26 mouse cellular contexts compared by ENCODE assay signal in the genomic region with DNA sequence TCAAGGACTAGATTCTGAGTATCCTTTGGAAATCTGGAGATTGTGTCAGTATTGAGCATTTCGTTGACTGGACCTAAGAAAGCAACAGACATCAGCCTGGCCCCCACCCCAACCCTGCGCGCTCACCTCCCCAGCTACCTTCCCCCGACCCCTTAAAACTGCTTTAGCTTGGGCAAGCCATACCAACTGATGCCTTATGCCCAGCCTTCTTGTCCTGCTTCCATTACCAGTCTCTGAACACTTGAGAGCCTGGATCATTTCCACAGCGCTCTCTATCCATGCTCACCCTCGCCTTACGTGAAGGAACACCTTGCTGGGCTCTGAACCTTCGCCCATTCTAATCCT.
"Had no signal": no experiment of that assay in that cellular context is flagged by ENCODE, and none has a peak within 500 bp of the region (broad histone marks: within the 10 kb centered on the region; RNA-seq: fewer than 3 reads in every experiment).

No protein-coding gene starts in this region.

- H3K27me3 ChIP-seq: heart, embryonic 12.5 days; hindbrain, embryonic 12.5 days; intestine, embryonic 15.5 days; liver, embryonic 13.5 days; liver, embryonic 15.5 days had no signal

- H3K9ac ChIP-seq: heart, embryonic 12.5 days; hindbrain, embryonic 12.5 days; hindbrain, embryonic 14.5 days; intestine, embryonic 15.5 days; liver, embryonic 13.5 days; liver, embryonic 15.5 days; liver, postnatal 0 days had no signal

- H3K36me3 ChIP-seq: heart, embryonic 10.5 days; heart, embryonic 12.5 days; hindbrain, embryonic 10.5 days; hindbrain, embryonic 12.5 days; intestine, embryonic 15.5 days; liver, embryonic 13.5 days; liver, embryonic 15.5 days had no signal

- DNase-seq: gastrocnemius, adult 2 months; gastrocnemius, postnatal 10 days; gastrocnemius, postnatal 25 days; heart, postnatal 4 days; kidney, adult 18-20 months; kidney, adult 8-10 months; kidney, postnatal 10 days; kidney, postnatal 25 days; kidney, postnatal 4 days; layer of hippocampus, adult 9-11 months; left cerebral cortex, postnatal 4 days; liver; liver, embryonic 13.5 days; liver, postnatal 0 days had no signal

- H3K4me1 ChIP-seq: hindbrain, embryonic 10.5 days; intestine, embryonic 15.5 days had no signal

- ATAC-seq: hindbrain, embryonic 16.5 days; inflammation-experienced regulatory T-cells, adult 6 months; intestine, embryonic 15.5 days; intestine, postnatal 0 days; liver, postnatal 0 days had no signal

- H3K9me3 ChIP-seq: heart, embryonic 10.5 days; heart, embryonic 12.5 days; hindbrain, embryonic 12.5 days; intestine, embryonic 15.5 days; liver, embryonic 13.5 days; liver, embryonic 15.5 days had no signal

- H3K4me2 ChIP-seq: heart, embryonic 12.5 days; hindbrain, embryonic 12.5 days; hindbrain, embryonic 14.5 days; intestine, embryonic 15.5 days; liver, embryonic 11.5 days; liver, embryonic 13.5 days; liver, embryonic 15.5 days had no signal

- H3K27ac ChIP-seq: gastrocnemius, adult 2 months; heart, adult 2 months; heart, embryonic 10.5 days; hindbrain, embryonic 10.5 days; hindbrain, embryonic 12.5 days; hindbrain, embryonic 14.5 days; intestine, embryonic 15.5 days; liver, embryonic 13.5 days; liver, embryonic 15.5 days had no signal

- H3K4me3 ChIP-seq: gastrocnemius, adult 2 months; heart, adult 2 months; heart, embryonic 10.5 days; heart, embryonic 12.5 days; hindbrain, embryonic 10.5 days; hindbrain, embryonic 12.5 days; intestine, embryonic 15.5 days; liver, embryonic 13.5 days; liver, embryonic 15.5 days had no signal
